Comparison of ENCODE assay signal across 8 mouse cellular contexts in genomic region chr13:54304251-54304650, GRCm38 (mm10).
DNase-seq lines count a peak whose midpoint lies in the region; ATAC-seq and TF ChIP-seq lines count a peak whose summit lies in the region.

No protein-coding gene starts in this region.

- no peak overlapping the region for H3K4me3 ChIP-seq in kidney, embryonic 14.5 days (ENCODE audit: low read length)
- H3K4me3 ChIP-seq in kidney, adult 2 months (ENCODE audit: insufficient read depth, low read depth, low read length), result no peak overlapping the region
- no peak overlapping the region for H3K4me3 ChIP-seq in embryonic facial prominence, embryonic 14.5 days (ENCODE audit: low read depth, low read length)
- no peak overlapping the region for H3K4me3 ChIP-seq in hindbrain, embryonic 15.5 days
- H3K4me3 ChIP-seq in neural tube, embryonic 12.5 days, result no peak overlapping the region

- peaks cover 7% of the 10 kb centered on the region for H3K4me1 ChIP-seq in kidney, embryonic 14.5 days (ENCODE audit: control insufficient read depth, insufficient read depth, low read length)
- H3K4me1 ChIP-seq in kidney, adult 2 months (ENCODE audit: control insufficient read depth, insufficient read depth, low read length), result peaks cover 10% of the 10 kb centered on the region
- peaks cover 37% of the 10 kb centered on the region for H3K4me1 ChIP-seq in embryonic facial prominence, embryonic 14.5 days (ENCODE audit: control insufficient read depth, insufficient read depth, low read length)
- H3K4me1 ChIP-seq in hindbrain, embryonic 15.5 days (replicated peaks), result peaks cover 40% of the 10 kb centered on the region
- H3K4me1 ChIP-seq in neural tube, embryonic 12.5 days, result peaks cover 23% of the 10 kb centered on the region

- no peak overlapping the region for H3K9ac ChIP-seq in kidney, embryonic 14.5 days (ENCODE audit: low read depth, low read length)
- H3K9ac ChIP-seq in embryonic facial prominence, embryonic 14.5 days (ENCODE audit: low read depth, low read length), result no peak overlapping the region
- no peak overlapping the region; the same call in 1 of the 2 replicates for H3K9ac ChIP-seq in hindbrain, embryonic 15.5 days
- no peak overlapping the region for H3K9ac ChIP-seq in neural tube, embryonic 12.5 days

- no peaks in the 10 kb centered on the region for H3K36me3 ChIP-seq in kidney, embryonic 14.5 days (ENCODE audit: control insufficient read depth, insufficient read depth, low read length)
- no peaks in the 10 kb centered on the region for H3K36me3 ChIP-seq in kidney, adult 2 months (ENCODE audit: control insufficient read depth, insufficient read depth, low read length)
- H3K36me3 ChIP-seq in embryonic facial prominence, embryonic 14.5 days (ENCODE audit: control insufficient read depth, insufficient read depth, low read length), result no peaks in the 10 kb centered on the region
- no peaks in the 10 kb centered on the region for H3K36me3 ChIP-seq in hindbrain, embryonic 15.5 days
- H3K36me3 ChIP-seq in neural tube, embryonic 12.5 days, result no peaks in the 10 kb centered on the region

- 37% methylated on average over 5 of the region's 5 CpGs for WGBS in kidney, embryonic 14.5 days
- WGBS in kidney, adult 2 months, result 51% methylated on average over 5 of the region's 5 CpGs
- 47% methylated on average over 5 of the region's 5 CpGs for WGBS in embryonic facial prominence, embryonic 14.5 days
- 52% methylated on average over 5 of the region's 5 CpGs for WGBS in hindbrain, embryonic 15.5 days
- 53% methylated on average over 5 of the region's 5 CpGs for WGBS in neural tube, embryonic 12.5 days

- no peak for TF ChIP-seq POLR2A in kidney, adult 2 months (IDR thresholded peaks at IDR 0.05; ENCODE audit: low read depth, low read length)

- peak overlapping the region; percentile 99; the same call in 1 of the 2 replicates for H3K27ac ChIP-seq in kidney, embryonic 14.5 days (ENCODE audit: low read depth, low read length)
- no peak overlapping the region for H3K27ac ChIP-seq in kidney, adult 2 months (ENCODE audit: insufficient read depth, low read depth, low read length)
- H3K27ac ChIP-seq in embryonic facial prominence, embryonic 14.5 days (replicated peaks; ENCODE audit: low read depth, low read length), result peak overlapping the region; percentile 100; the same call in 1 of the 2 replicates
- peak overlapping the region; percentile 98 for H3K27ac ChIP-seq in hindbrain, embryonic 15.5 days (replicated peaks)
- H3K27ac ChIP-seq in neural tube, embryonic 12.5 days, result no peak overlapping the region

- no peak for TF ChIP-seq CTCF in kidney, adult 2 months (conservative IDR thresholded peaks at IDR 0.05; ENCODE audit: insufficient read depth, insufficient read length, low read depth, low read length)

- no peak for ATAC-seq in kidney, embryonic 14.5 days (ENCODE audit: low FRiP score, low TSS enrichment)
- no peak for ATAC-seq in embryonic facial prominence, embryonic 14.5 days (ENCODE audit: low read depth)
- ATAC-seq in hindbrain, embryonic 15.5 days (ENCODE audit: low FRiP score, low read depth), result no peak
- no peak; the same call in 1 of the 2 replicates for ATAC-seq in neural tube, embryonic 12.5 days (ENCODE audit: low FRiP score, low read depth)

- no peaks in the 10 kb centered on the region for H3K9me3 ChIP-seq in kidney, embryonic 14.5 days (ENCODE audit: control insufficient read depth, low read length)
- H3K9me3 ChIP-seq in embryonic facial prominence, embryonic 14.5 days (ENCODE audit: control insufficient read depth, low read length), result no peaks in the 10 kb centered on the region
- H3K9me3 ChIP-seq in hindbrain, embryonic 15.5 days, result no peaks in the 10 kb centered on the region
- H3K9me3 ChIP-seq in neural tube, embryonic 12.5 days, result no peaks in the 10 kb centered on the region

- H3K4me2 ChIP-seq in kidney, embryonic 14.5 days (replicated peaks; ENCODE audit: low read depth, low read length), result peak overlapping the region; percentile 97; the same call in 1 of the 2 replicates
- H3K4me2 ChIP-seq in embryonic facial prominence, embryonic 14.5 days (ENCODE audit: low read depth, low read length), result peak overlapping the region; percentile 77; the same call in 1 of the 2 replicates
- H3K4me2 ChIP-seq in hindbrain, embryonic 15.5 days, result peak overlapping the region; percentile 87; the same call in 1 of the 2 replicates
- H3K4me2 ChIP-seq in neural tube, embryonic 12.5 days (replicated peaks), result peak overlapping the region; percentile 79

- no peaks in the 10 kb centered on the region for H3K27me3 ChIP-seq in kidney, embryonic 14.5 days (ENCODE audit: control insufficient read depth, insufficient read depth, low read length)
- H3K27me3 ChIP-seq in kidney, adult 2 months (replicated peaks; ENCODE audit: control insufficient read depth, insufficient read depth, low read length), result no peaks in the 10 kb centered on the region
- H3K27me3 ChIP-seq in embryonic facial prominence, embryonic 14.5 days (replicated peaks; ENCODE audit: control insufficient read depth, insufficient read depth, low read length), result no peaks in the 10 kb centered on the region
- H3K27me3 ChIP-seq in hindbrain, embryonic 15.5 days, result no peaks in the 10 kb centered on the region
- no peaks in the 10 kb centered on the region for H3K27me3 ChIP-seq in neural tube, embryonic 12.5 days (replicated peaks)

- no peak for DNase-seq in kidney, adult 2 months
- DNase-seq in embryonic facial prominence, embryonic 14.5 days (ENCODE audit: low spot score), result no peak
- DNase-seq in thymus, postnatal 4 days, result no peak
- DNase-seq in urinary bladder, postnatal 4 days (ENCODE audit: low spot score in 2 of 2), result no peak
- DNase-seq in ovary, postnatal 14 days (ENCODE audit: low spot score), result no peak

Comparison
In these comparisons a context has a peak if more than half of its experiments do, and no peak if none do; other contexts are left out.
1. H3K27ac ChIP-seq: peak in kidney, embryonic 14.5 days (single experiment), embryonic facial prominence, embryonic 14.5 days (single experiment) and hindbrain, embryonic 15.5 days (single experiment); none in kidney, adult 2 months (single experiment) and neural tube, embryonic 12.5 days (single experiment).
2. Peak in every context shown above with its lines, with median percentiles within 50 percentile points of each other: H3K4me2 ChIP-seq.